Mouse (Mus musculus): Measurements from ENCODE around the gene Ccdc71.

Ccdc71 gene

GRCm38 (mm10) chr9:108456953-108457352, 3.4 kb upstream of the Ccdc71 start:
- in situ Hi-C loops (cut with MboI; ENCODE audit: unreplicated experiment in 2 of 2) = no loop called here

- in situ Hi-C loops (cut with MboI; ENCODE audit: unreplicated experiment in 2 of 2) = no loop called here
Measured at GRCm38 (mm10) chr9:108459939-108460318, 398 bp upstream of the Ccdc71 start.

GRCm38 (mm10) chr9:108461181-108461631, 879 bp downstream of the Ccdc71 start, which contains the start of gene Klhdc8b:
Gene Klhdc8b, minus strand, starts transcription at chr9:108461581.
- in situ Hi-C loops (cut with MboI; ENCODE audit: unreplicated experiment in 2 of 2) = no loop called here

GRCm38 (mm10) chr9:108461675-108462074, 1.3 kb downstream of the Ccdc71 start:
- in situ Hi-C loops (cut with MboI; ENCODE audit: unreplicated experiment in 2 of 2) = no loop called here

DNA sequence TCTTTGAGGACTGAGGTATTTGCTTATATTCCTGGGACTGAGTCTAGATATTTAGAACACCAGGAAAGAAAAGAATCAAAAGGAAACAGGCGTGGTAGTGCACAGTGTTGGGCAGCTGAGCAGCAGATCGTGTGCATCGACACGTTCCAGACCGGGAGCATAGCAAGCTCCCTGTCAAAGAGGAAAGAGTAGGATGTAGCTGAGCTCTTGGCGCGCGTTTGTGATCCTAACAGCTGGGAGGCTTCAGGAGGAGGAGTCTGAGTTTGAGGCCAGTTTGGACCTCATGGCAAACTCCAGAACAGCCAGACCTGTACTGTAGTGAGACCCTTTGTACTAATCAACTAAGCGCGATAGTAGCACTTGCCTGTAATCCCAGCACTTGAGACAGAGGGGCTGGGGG, 1.9 kb downstream of the Ccdc71 start:
- in situ Hi-C loops (cut with MboI; ENCODE audit: unreplicated experiment in 2 of 2) = no loop called here

- in situ Hi-C loops (cut with MboI; ENCODE audit: unreplicated experiment in 2 of 2) = no loop called here
Measured at GRCm38 (mm10) chr9:108463713-108464112, 3.4 kb downstream of the Ccdc71 start.

DNA sequence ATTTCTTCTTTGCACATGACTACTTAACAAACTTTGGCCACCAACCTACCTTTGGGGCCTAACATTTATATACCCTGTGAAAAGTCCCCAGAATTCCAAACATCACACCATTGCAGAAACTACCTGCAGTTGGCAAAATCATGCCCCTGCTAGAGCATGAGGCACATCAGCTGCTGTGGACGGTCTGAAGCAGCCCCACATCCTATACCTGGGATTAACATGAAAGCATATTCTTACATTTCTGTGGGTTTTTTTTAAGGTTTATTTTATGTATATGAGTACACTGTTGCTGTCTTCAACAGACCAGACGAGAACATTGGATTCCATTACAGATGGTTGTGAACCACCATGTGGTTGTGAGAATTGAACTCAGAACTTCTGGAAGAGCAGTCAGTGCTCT, 5.9 kb downstream of the Ccdc71 start:
- in situ Hi-C loops (cut with MboI; ENCODE audit: unreplicated experiment in 2 of 2) = no loop called here

DNA sequence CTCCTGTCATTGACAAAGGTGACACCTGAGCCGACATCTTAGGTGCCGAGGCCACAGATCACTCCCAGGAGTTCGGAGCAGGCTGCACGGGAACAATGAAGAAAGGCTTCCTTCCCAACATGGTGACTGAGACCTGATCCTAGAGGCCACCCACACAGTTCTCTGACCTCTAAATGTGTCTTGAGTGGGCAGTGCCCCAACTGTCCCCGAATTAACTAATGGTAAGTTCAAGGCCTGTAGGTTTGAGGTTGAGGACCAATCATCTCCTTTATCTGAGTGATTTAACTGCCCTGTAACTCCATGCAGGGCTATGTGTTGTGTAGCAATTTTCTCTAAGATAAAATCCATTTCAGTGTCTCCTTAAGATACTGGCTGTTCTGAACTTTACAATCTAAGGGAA, 9.1 kb downstream of the Ccdc71 start:
- in situ Hi-C loops (cut with MboI; ENCODE audit: unreplicated experiment in 2 of 2) = no loop called here

GRCm38 (mm10) chr9:108469845-108470244, 9.5 kb downstream of the Ccdc71 start:
- in situ Hi-C loops (cut with MboI; ENCODE audit: unreplicated experiment in 2 of 2) = no loop called here

GRCm38 (mm10) chr9:108474528-108474927, 14.2 kb downstream of the Ccdc71 start:
- in situ Hi-C loops (cut with MboI; ENCODE audit: unreplicated experiment in 2 of 2) = no loop called here

- in situ Hi-C loops (cut with MboI; ENCODE audit: unreplicated experiment in 2 of 2) = no loop called here
Measured at GRCm38 (mm10) chr9:108478638-108479156, 18.4 kb downstream of the Ccdc71 start.

DNA sequence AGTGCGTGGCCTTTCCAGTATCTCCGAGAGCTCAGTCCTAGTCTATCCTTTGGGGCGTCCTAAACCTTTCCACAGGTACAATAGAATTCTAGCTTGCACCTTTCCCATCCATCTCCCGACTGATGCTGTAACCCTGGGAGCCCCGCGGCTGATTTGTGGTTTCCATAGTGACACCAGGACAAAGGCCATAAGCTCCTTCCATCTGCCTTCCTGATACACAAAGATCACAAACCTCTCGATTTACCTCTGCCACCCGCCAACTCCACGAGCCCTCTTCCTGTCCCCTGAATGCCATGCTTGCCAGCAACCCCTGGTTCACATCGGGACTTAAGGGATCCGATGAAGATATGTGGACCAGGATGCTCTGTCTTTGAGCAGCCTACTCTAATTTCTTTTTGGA, 18.9 kb downstream of the Ccdc71 start:
- in situ Hi-C loops (cut with MboI; ENCODE audit: unreplicated experiment in 2 of 2) = no loop called here

DNA sequence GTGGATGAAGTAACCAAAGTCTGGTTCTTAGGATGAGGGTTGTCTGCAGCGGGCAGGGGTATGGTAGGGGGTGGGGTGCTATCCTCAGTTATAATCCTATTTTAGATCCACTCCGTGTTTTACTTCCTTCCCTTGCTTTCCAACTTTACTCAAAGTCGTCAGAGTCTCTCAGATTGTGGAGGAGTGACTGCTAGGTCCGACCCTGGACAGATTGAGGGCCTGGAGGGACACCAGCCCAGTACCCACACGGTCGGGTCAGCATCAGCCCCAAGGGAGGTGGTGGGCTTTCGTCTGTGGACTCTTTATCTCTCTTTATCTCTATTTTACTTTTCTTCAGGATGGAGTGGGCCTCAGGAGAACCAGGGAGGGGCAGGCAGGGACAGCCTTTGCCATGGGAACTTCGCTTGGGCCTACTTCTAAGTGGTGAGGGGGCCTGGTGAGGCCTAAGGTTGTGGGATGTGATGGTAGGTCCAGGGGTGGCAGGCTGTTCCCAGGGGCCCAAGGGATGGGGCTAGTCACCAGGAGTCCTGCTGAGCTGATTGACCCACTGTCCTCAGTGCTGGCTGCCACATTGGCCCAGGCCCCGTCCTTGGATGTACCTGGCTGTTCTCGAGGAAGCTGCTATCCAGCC, 19.5 kb downstream of the Ccdc71 start, which contains the start of gene Lamb2:
Gene Lamb2 (plus strand): TSS at position 16 of the 631 bp plus-strand sequence.
- in situ Hi-C loops (cut with MboI; ENCODE audit: unreplicated experiment in 2 of 2) = no loop called here

DNA sequence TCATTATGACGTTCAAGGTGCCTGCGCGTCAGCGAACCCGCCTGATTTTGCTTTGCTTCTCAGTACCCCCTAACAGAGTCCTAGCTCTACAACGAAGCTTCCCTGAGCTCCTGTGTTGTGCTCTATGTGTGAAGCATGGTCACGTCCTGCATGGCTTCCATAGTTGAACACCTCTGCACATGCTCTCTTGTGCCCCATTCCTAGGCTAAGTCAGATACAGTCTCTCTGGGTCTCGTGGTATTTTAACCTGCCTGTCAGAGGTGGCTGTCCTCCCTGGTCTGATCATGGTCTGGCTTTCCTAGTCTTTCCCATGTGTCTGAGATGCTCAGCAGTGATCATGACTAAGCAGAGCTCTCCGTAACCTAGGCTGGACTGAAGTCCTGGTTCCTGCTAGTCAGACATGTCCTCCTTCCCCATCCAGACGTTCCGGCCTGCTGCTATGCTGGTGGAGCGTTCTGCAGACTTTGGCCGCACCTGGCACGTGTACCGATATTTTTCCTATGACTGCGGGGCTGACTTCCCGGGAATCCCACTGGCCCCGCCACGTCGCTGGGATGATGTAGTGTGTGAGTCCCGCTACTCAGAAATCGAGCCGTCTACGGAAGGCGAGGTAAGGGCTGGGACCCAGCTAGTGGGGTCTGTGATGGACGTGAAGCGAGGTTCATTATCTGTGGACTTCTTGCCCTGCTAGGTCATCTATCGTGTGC, 20.6 kb downstream of the Ccdc71 start:
- in situ Hi-C loops (cut with MboI; ENCODE audit: unreplicated experiment in 2 of 2) = no loop called here

GRCm38 (mm10) chr9:108481520-108482210, 21.3 kb downstream of the Ccdc71 start:
- in situ Hi-C loops (cut with MboI; ENCODE audit: unreplicated experiment in 2 of 2) = no loop called here

DNA sequence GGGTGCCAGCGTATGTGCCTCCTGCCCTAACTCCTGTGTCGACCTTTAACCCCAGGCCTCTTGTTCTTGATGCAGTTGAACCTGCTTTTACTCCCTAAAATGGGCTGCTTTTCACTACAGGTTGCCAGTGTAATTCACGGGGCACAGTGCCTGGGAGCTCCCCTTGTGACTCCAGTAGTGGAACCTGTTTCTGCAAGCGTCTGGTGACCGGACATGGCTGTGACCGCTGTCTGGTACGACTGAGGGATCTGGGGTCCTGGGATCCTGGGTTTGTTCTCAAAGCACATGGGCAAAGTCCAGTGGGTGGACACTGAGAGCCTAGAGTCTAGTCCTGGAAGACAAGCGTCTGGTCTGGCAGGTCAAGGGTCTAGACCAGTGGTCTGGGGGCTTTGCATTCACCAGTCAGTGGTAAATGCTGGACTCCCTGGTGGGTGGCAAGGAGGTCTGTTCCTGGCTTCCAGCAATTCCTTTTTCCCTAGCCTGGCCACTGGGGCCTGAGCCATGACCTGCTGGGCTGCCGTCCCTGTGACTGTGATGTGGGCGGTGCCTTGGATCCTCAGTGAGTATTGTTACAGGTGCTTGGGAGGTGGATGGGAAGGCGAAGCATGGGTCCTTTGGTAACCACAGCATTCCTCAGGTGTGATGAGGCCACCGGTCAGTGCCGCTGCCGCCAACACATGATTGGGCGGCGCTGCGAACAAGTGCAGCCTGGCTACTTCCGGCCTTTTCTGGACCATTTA, 22.9 kb downstream of the Ccdc71 start:
- in situ Hi-C loops (cut with MboI; ENCODE audit: unreplicated experiment in 2 of 2) = no loop called here

DNA sequence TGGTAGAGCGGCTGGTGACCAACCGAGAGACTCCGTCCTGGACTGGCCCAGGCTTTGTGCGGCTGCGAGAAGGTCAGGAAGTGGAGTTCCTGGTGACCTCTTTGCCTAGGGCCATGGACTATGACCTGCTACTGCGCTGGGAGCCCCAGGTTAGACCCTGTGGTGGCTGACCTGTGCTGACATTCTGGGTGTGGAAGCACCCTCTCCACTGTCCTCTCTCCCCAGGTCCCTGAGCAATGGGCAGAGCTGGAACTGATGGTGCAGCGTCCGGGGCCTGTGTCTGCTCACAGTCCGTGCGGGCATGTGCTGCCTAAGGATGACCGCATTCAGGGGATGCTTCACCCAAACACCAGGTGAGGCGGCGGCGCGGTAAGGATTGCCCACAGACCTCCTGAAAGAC, 23.7 kb downstream of the Ccdc71 start:
- in situ Hi-C loops (cut with MboI; ENCODE audit: unreplicated experiment in 2 of 2) = no loop called here

DNA sequence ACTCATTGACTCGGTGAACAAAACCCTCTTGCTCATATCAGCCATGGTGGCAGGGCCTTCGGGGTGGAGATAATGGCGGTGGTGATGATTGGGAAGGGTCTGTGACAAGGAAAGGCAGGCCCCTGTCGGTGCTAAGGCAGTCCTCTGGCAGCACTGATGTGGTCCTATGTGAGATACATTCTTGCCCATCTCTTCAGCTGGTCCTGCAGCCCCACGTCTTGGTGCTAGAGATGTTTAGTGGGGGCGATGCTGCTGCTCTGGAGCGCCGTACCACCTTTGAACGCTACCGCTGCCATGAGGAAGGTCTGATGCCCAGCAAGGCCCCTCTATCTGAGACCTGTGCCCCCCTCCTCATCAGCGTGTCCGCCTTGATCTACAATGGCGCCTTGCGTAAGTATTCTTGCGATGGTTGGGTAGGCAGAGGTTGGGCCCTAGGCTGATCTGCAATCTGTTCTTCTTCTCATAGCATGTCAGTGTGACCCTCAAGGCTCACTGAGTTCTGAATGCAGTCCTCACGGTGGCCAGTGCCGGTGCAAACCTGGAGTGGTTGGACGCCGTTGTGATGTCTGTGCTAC, 25.1 kb downstream of the Ccdc71 start:
- in situ Hi-C loops (cut with MboI; ENCODE audit: unreplicated experiment in 2 of 2) = no loop called here

DNA sequence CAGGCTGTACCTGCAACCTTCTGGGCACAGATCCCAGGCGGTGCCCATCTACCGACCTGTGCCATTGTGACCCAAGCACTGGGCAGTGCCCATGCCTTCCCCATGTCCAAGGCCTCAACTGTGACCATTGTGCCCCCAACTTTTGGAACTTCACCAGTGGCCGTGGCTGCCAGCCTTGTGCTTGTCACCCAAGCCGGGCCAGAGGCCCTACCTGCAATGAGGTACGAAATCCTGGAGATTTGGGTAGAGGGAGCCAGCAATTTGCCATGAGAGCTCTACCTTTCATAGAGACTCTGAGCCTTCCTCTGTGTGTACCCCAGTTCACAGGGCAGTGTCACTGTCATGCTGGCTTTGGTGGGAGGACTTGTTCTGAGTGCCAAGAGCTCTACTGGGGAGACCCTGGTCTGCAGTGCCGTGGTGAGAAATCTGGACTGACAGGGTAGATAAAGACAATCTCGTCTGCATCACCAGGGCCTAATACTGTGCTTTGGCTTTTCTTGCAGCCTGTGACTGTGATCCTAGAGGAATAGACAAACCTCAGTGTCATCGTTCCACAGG, 26.7 kb downstream of the Ccdc71 start:
- in situ Hi-C loops (cut with MboI; ENCODE audit: unreplicated experiment in 2 of 2) = no loop called here

- in situ Hi-C loops (cut with MboI; ENCODE audit: unreplicated experiment in 2 of 2) = no loop called here
Measured at GRCm38 (mm10) chr9:108488403-108488802, 28.1 kb downstream of the Ccdc71 start.

All from v-Abl transformed pro-B cells (cell line).